ENCODE assay signal across 23 mouse cellular contexts in genomic region chr3:131610595-131610994, GRCm38 (mm10).
"Had no signal": no experiment of that assay in that cellular context is flagged by ENCODE, and none has a peak within 500 bp of the region (broad histone marks: within the 10 kb centered on the region; RNA-seq: fewer than 3 reads in every experiment).

No protein-coding gene starts in this region.

- H3K27ac ChIP-seq: gastrocnemius, adult 2 months; heart, adult 2 months; hindbrain, embryonic 13.5 days; hindbrain, embryonic 15.5 days; hindbrain, postnatal 0 days; kidney, embryonic 15.5 days; kidney, postnatal 0 days; limb, embryonic 13.5 days; limb, embryonic 15.5 days had no signal

- H3K27me3 ChIP-seq: heart, embryonic 12.5 days; hindbrain, embryonic 13.5 days; hindbrain, embryonic 15.5 days; kidney, embryonic 15.5 days; limb, embryonic 13.5 days; limb, embryonic 15.5 days had no signal

- H3K4me2 ChIP-seq: heart, embryonic 12.5 days; hindbrain, embryonic 13.5 days; hindbrain, embryonic 15.5 days; kidney, embryonic 15.5 days; limb, embryonic 13.5 days; limb, embryonic 15.5 days had no signal

- H3K9ac ChIP-seq: heart, embryonic 12.5 days; hindbrain, embryonic 13.5 days; hindbrain, embryonic 15.5 days; kidney, embryonic 15.5 days; limb, embryonic 13.5 days; limb, embryonic 15.5 days had no signal

- H3K4me1 ChIP-seq: hindbrain, embryonic 13.5 days; hindbrain, embryonic 15.5 days; kidney, embryonic 15.5 days had no signal

- ATAC-seq: hindbrain, postnatal 0 days; intestine, embryonic 16.5 days had no signal

- H3K4me3 ChIP-seq: gastrocnemius, adult 2 months; heart, adult 2 months; heart, embryonic 12.5 days; hindbrain, embryonic 13.5 days; hindbrain, embryonic 15.5 days; kidney, embryonic 15.5 days; limb, embryonic 13.5 days; limb, embryonic 15.5 days had no signal

- H3K9me3 ChIP-seq: heart, embryonic 12.5 days; hindbrain, embryonic 13.5 days; hindbrain, embryonic 15.5 days; kidney, embryonic 15.5 days; limb, embryonic 13.5 days; limb, embryonic 15.5 days had no signal

- DNase-seq: gastrocnemius, adult 2 months; gastrocnemius, postnatal 10 days; gastrocnemius, postnatal 25 days; heart, adult 2 months; heart, postnatal 10 days; heart, postnatal 36 days; kidney, adult 11 months; kidney, adult 2 months; kidney, adult 9 months; kidney, postnatal 14 days; kidney, postnatal 36 days; layer of hippocampus, adult 9-11 months; layer of hippocampus, postnatal 36 days; left cerebral cortex, postnatal 4 days had no signal
